Comparison of ENCODE assay signal across 33 mouse cellular contexts in genomic region chrX:56827492-56827891, GRCm38 (mm10). TPM values are rescaled to one million over a fixed set of nuclear protein-coding genes. Genes with fewer than 3 reads are reported as not detected.
DNase-seq lines count a peak whose midpoint lies in the region; ATAC-seq and TF ChIP-seq lines count a peak whose summit lies in the region.
"Had no signal": no experiment of that assay in that cellular context is flagged by ENCODE, and none has a peak within 500 bp of the region (broad histone marks: within the 10 kb centered on the region; RNA-seq: fewer than 3 reads in every experiment).

No protein-coding gene starts in this region.

- no peak overlapping the region for H3K4me3 ChIP-seq in liver, adult 2 months (ENCODE audit: insufficient read depth, low read depth, low read length)
- no peak overlapping the region for H3K4me3 ChIP-seq in liver, postnatal 0 days (ENCODE audit: low read depth, low read length)
- H3K4me3 ChIP-seq in brown adipose tissue, adult 24 weeks (ENCODE audit: insufficient read depth, low read depth, low read length), result no peak overlapping the region
- H3K4me3 ChIP-seq: embryonic facial prominence, embryonic 10.5 days; embryonic facial prominence, embryonic 13.5 days; erythroblast, embryonic 14.5 days; forebrain, embryonic 12.5 days; forebrain, embryonic 15.5 days; heart, embryonic 10.5 days had no signal

- H3K9me3 ChIP-seq in liver, postnatal 0 days (ENCODE audit: low read length), result no peaks in the 10 kb centered on the region
- H3K9me3 ChIP-seq: embryonic facial prominence, embryonic 10.5 days; embryonic facial prominence, embryonic 13.5 days; forebrain, embryonic 12.5 days; forebrain, embryonic 15.5 days; heart, embryonic 10.5 days had no signal

- no peaks in the 10 kb centered on the region for H3K4me1 ChIP-seq in liver, adult 2 months (ENCODE audit: control insufficient read depth, insufficient read depth, low read length)
- H3K4me1 ChIP-seq in liver, postnatal 0 days (ENCODE audit: insufficient read depth), result no peaks in the 10 kb centered on the region
- peaks cover 2% of the 10 kb centered on the region; the same call in 1 of the 2 replicates for H3K4me1 ChIP-seq in brown adipose tissue, adult 24 weeks (ENCODE audit: control insufficient read depth, insufficient read depth, insufficient read length, low read length)
- H3K4me1 ChIP-seq: embryonic facial prominence, embryonic 10.5 days; embryonic facial prominence, embryonic 13.5 days; forebrain, embryonic 12.5 days; forebrain, embryonic 15.5 days; heart, embryonic 10.5 days had no signal

- no peak overlapping the region for H3K4me2 ChIP-seq in liver, postnatal 0 days (ENCODE audit: low read depth, low read length)
- H3K4me2 ChIP-seq: embryonic facial prominence, embryonic 13.5 days; forebrain, embryonic 12.5 days; forebrain, embryonic 15.5 days; hindbrain, embryonic 14.5 days had no signal

- no peak for ATAC-seq in liver, postnatal 0 days
- ATAC-seq in megakaryocyte, adult 5-6 weeks (ENCODE audit: poor library complexity, severe bottlenecking), result peak; percentile 89
- ATAC-seq: activated CD4-positive, CD25-positive, alpha-beta regulatory T cell, adult 4 months; forebrain, embryonic 15.5 days; hindbrain, postnatal 0 days; inflammation-experienced regulatory T-cells, adult 6 months had no signal

- H3K79me2 ChIP-seq in liver, adult 2 months (ENCODE audit: control insufficient read depth, insufficient read depth, low read length), result no peaks in the 10 kb centered on the region

- DNase-seq in heart, adult 18-20 months, result peak; percentile 3 to 4
- no peak for DNase-seq in heart, adult 8-10 months (ENCODE audit: low spot score)
- peak; percentile 0 for DNase-seq in liver, adult 2 months (ENCODE audit: extremely low read depth, low read depth, low spot score)
- no peak for DNase-seq in liver, postnatal 0 days
- DNase-seq in right cerebral cortex, postnatal 36 days (ENCODE audit: low spot score in 2 of 2), result no peak
- no peak for DNase-seq in kidney, postnatal 25 days
- DNase-seq: adrenal gland, adult 8-10 months; adrenal gland, postnatal 25 days; cerebellum, adult 18-20 months; cerebellum, adult 9-10 months; cerebellum, postnatal 14 days; embryo, embryonic 11 days; gastrocnemius, postnatal 25 days; heart, postnatal 14 days; heart, postnatal 4 days had no signal

- no peak for TF ChIP-seq POLR2A in liver, adult 2 months (IDR thresholded peaks at IDR 0.05; ENCODE audit: extremely low read depth, insufficient read depth, low read length)

- H3K27me3 ChIP-seq in liver, adult 2 months (ENCODE audit: control insufficient read depth, insufficient read depth, low read length), result no peaks in the 10 kb centered on the region
- no peaks in the 10 kb centered on the region for H3K27me3 ChIP-seq in liver, postnatal 0 days (ENCODE audit: insufficient read depth, low read length)
- H3K27me3 ChIP-seq: embryonic facial prominence, embryonic 13.5 days; forebrain, embryonic 12.5 days; forebrain, embryonic 15.5 days had no signal

- no peak for TF ChIP-seq EP300 in liver, postnatal 0 days (IDR thresholded peaks at IDR 0.05; ENCODE audit: low read depth)

- H3K36me3 ChIP-seq in liver, adult 2 months (ENCODE audit: control insufficient read depth, insufficient read depth, low read length), result no peaks in the 10 kb centered on the region
- no peaks in the 10 kb centered on the region for H3K36me3 ChIP-seq in liver, postnatal 0 days (replicated peaks; ENCODE audit: insufficient read depth, low read length)
- H3K36me3 ChIP-seq: embryonic facial prominence, embryonic 10.5 days; embryonic facial prominence, embryonic 13.5 days; forebrain, embryonic 12.5 days; forebrain, embryonic 15.5 days; heart, embryonic 10.5 days had no signal

- WGBS in liver, adult 2 months, result 70% methylated on average over 6 of the region's 6 CpGs
- WGBS in liver, postnatal 0 days (ENCODE audit: insufficient replicate concordance), result 37% methylated on average over 6 of the region's 6 CpGs

- no peak for TF ChIP-seq CTCF in liver, adult 2 months (IDR thresholded peaks at IDR 0.05; ENCODE audit: low read depth, low read length)
- TF ChIP-seq CTCF in liver, postnatal 0 days (IDR thresholded peaks at IDR 0.05; ENCODE audit: low read depth), result no peak

- H3K9ac ChIP-seq in liver, adult 2 months (ENCODE audit: low read depth, low read length), result no peak overlapping the region
- H3K9ac ChIP-seq in liver, postnatal 0 days (replicated peaks), result no peak overlapping the region
- H3K9ac ChIP-seq: embryonic facial prominence, embryonic 13.5 days; forebrain, embryonic 12.5 days; forebrain, embryonic 15.5 days; hindbrain, embryonic 14.5 days had no signal

- H3K27ac ChIP-seq in liver, adult 2 months (replicated peaks; ENCODE audit: insufficient read depth, low read depth, low read length), result no peak overlapping the region
- H3K27ac ChIP-seq in liver, postnatal 0 days (ENCODE audit: low read depth), result no peak overlapping the region
- H3K27ac ChIP-seq in brown adipose tissue, adult 24 weeks (replicated peaks; ENCODE audit: low read depth, low read length), result peak overlapping the region; percentile 68
- H3K27ac ChIP-seq: embryonic facial prominence, embryonic 10.5 days; embryonic facial prominence, embryonic 13.5 days; forebrain, embryonic 12.5 days; forebrain, embryonic 15.5 days; heart, embryonic 10.5 days; hindbrain, embryonic 14.5 days; hindbrain, postnatal 0 days had no signal

RNA-seq across cellular contexts. Expression of gene Map7d3, which starts 5.4 kb away (rescaled TPM):
- total RNA-seq in heart, adult 18-20 months (2021), result under 1 TPM; 0.22 to 0.28 TPM
- under 1 TPM; 0.20 to 0.52 (median 0.38) TPM for total RNA-seq in heart, adult 8-10 months (2022)
- total RNA-seq in liver, adult 2 months (2014; rRNA removed), result 0.07 and 0.09 TPM in 2 replicates
- not detected in 2 replicates for polyA plus RNA-seq in liver, adult 2 months (2012; rRNA removed)
- polyA plus RNA-seq in liver, postnatal 0 days (2015; fragmentation: Nextera tagmentation; extraction: Ambion mirVana), result 0.55 and 0.63 TPM in 2 replicates
- 1.4 and 2.1 TPM in 2 replicates for polyA plus RNA-seq in brown adipose tissue, adult 24 weeks (2012; ENCODE audit: insufficient read depth, insufficient read length, missing spikeins)
- 9.0 and 9.9 TPM in 2 replicates for total RNA-seq in megakaryocyte, adult 5-6 weeks (2015)
- total RNA-seq in megakaryocyte, adult 5-6 weeks (2017), result 4.2 and 5.4 TPM in 2 replicates
- total RNA-seq: hindbrain, postnatal 0 days had no signal
- polyA plus RNA-seq: cortical plate, adult 2 months; erythroblast, embryonic 14.5 days had no signal

RNA-seq across cellular contexts. Expression of gene Adgrg4, which starts 42.5 kb away (rescaled TPM):
- not detected for total RNA-seq in heart, adult 18-20 months (2021)
- not detected for total RNA-seq in heart, adult 8-10 months (2022)
- total RNA-seq in liver, adult 2 months (2014; rRNA removed), result not detected in 2 replicates
- not detected in 2 replicates for polyA plus RNA-seq in liver, adult 2 months (2012; rRNA removed)
- not detected in 2 replicates for polyA plus RNA-seq in liver, postnatal 0 days (2015; fragmentation: Nextera tagmentation; extraction: Ambion mirVana)
- not detected in 2 replicates for polyA plus RNA-seq in brown adipose tissue, adult 24 weeks (2012; ENCODE audit: insufficient read depth, insufficient read length, missing spikeins)
- not detected in 2 replicates for total RNA-seq in megakaryocyte, adult 5-6 weeks (2015)
- not detected in 2 replicates for total RNA-seq in megakaryocyte, adult 5-6 weeks (2017)
- total RNA-seq: adrenal gland, adult 8-10 months; adrenal gland, postnatal 25 days; ES-E14; gastrocnemius, adult 8-10 months; gastrocnemius, postnatal 25 days; heart, postnatal 14 days; heart, postnatal 4 days; hindbrain, postnatal 0 days had no signal
- polyA plus RNA-seq: activated CD4-positive, CD25-positive, alpha-beta regulatory T cell, adult 4 months; cortical plate, adult 2 months; embryonic facial prominence, embryonic 10.5 days; embryonic facial prominence, embryonic 13.5 days; erythroblast, embryonic 14.5 days; forebrain, embryonic 12.5 days; forebrain, embryonic 15.5 days; gonadal fat pad, adult 2 months; heart, embryonic 10.5 days; heart, embryonic 14.5 days; hindbrain, embryonic 11.5 days; hindbrain, embryonic 14.5 days; hindbrain, postnatal 0 days; inflammation-experienced regulatory T-cells, adult 6 months had no signal

Comparison
In these comparisons a context has a peak if more than half of its experiments do, and no peak if none do; other contexts are left out.
1. DNase-seq: peak in heart, adult 18-20 months (2 of 2) and liver, adult 2 months (single experiment); none in heart, adult 8-10 months (single experiment), liver, postnatal 0 days (single experiment), right cerebral cortex, postnatal 36 days (0 of 2) and kidney, postnatal 25 days (0 of 2).